Mouse (Mus musculus) bone marrow, adult 2 months (tissue): ENCODE measurements around the gene Stk38l. TPM values are rescaled to one million over a fixed set of nuclear protein-coding genes. Genes with fewer than 3 reads are reported as not detected.
A peak's percentile ranks its signal among the peaks of the same experiment; 100 is the strongest.
"Not testable (repeated sequence)": the region's sequence is repeated elsewhere in the genome, so short reads cannot be mapped to it uniquely, and the experiment has no call there.

Source experiments
- H3K27ac ChIP-seq: fragments of 200-500 bp; 2 replicates; pipeline ENCODE4 v1.5.1; 2012; ENCODE audit warnings: low read depth, mild to moderate bottlenecking, control low read depth, inconsistent platforms, low read length; ENCODE audit not compliant: control insufficient read depth, poor library complexity, insufficient read depth
- H3K4me1 ChIP-seq: fragments of 200-500 bp; 2 replicates; pipeline ENCODE4 v1.6.1; 2011; ENCODE audit warnings: low read length; ENCODE audit not compliant: control insufficient read depth, insufficient read depth
- H3K4me3 ChIP-seq: fragments of 200-500 bp; replicated peaks from 2 replicates; pipeline ENCODE3; 2011; ENCODE audit warnings: mild to moderate bottlenecking, low read depth, low read length, control low read depth; ENCODE audit not compliant: control insufficient read depth
- CTCF ChIP-seq: fragments of 200-500 bp; IDR thresholded peaks from 2 replicates; pipeline ENCODE4 v1.5.1; 2011; ENCODE audit warnings: low read length, control low read depth; ENCODE audit not compliant: control insufficient read depth, insufficient read depth
- POLR2A ChIP-seq: fragments of 200-500 bp; IDR thresholded peaks from 2 replicates; pipeline ENCODE4 v1.6.1; 2011; ENCODE audit warnings: low read depth, mild to moderate bottlenecking, control low read depth, low read length, borderline replicate concordance; ENCODE audit not compliant: control insufficient read depth
- WGBS: fragments of 180-500 bp; shearing (Covaris S2); methylation state at CpG from one replicate; pipeline ENCODE4 v1.1.7; 2018; 5-methylcytosine and 5-hydroxymethylcytosine counted together
- polyA plus RNA-seq: library from polyadenylated mRNA; stranded (reverse); fragments of >200 nt; gene quantifications from 2 replicates; pipeline ENCODE4 v1.2.4, GENCODE M21; 2011; ENCODE audit warnings: low replicate concordance; ENCODE audit not compliant: missing spikeins, insufficient read depth, insufficient read length

Gene Stk38l
- polyA plus RNA-seq, 1 experiment, result 12.4 TPM

DNA sequence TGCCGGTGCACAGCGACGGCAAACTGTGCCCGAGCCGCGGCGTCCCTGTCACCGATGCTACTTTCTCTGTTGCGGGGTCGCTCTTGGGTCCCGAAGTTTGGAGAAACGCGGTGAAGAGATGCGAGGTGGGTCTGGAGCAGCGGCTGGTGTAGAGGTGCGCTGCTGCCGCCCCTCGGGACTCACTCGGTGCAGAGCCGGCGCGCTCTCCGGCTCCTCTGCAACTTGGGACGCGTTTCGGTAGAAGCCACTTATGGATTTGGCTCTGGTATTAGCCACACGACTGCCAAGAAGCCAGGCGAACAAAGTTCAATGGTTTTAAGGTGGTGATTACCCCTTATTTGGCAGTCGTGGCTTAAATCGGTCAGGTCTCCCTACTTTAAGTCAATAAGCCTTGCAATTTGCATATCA is 593 bp downstream of the Stk38l start:
- no peak for TF ChIP-seq CTCF
- no peak for TF ChIP-seq POLR2A
- Histone ChIP-seq H3K4me1 (no peaks in the 10 kb centered on the region), H3K4me3 (peak overlapping the region; percentile 77), H3K27ac (peak overlapping the region; percentile 5; the same call in 1 of the 2 replicates)
- under 1% methylated on average over 30 of the region's 30 CpGs for WGBS

DNA sequence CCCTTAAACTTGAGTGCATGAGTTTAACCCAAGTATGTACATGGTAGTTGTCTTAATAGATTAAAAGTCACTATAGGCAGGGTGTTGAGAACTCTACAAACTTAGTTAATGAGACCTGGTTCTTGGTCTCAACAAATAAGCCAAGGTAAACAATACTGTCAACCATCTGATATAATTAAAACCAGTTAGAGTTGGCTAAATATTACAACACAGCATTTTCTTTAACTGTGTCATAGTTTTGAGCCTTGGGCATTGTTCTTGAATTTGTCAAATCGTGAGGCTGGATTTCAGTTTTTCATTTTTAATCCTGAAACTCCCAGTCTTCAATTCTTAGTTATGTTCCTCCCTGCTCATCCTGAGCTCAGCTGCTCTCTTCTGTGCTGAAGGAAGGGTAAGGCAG is 6.2 kb downstream of the Stk38l start:
- Histone ChIP-seq H3K4me3 (no peak overlapping the region), H3K4me1 (no peaks in the 10 kb centered on the region; the same call in none of the 2 replicates), H3K27ac (no peak overlapping the region)
- WGBS, result 84% methylated on average over 1 of the region's 1 CpGs
- TF ChIP-seq CTCF (no peak), POLR2A (no peak)

DNA sequence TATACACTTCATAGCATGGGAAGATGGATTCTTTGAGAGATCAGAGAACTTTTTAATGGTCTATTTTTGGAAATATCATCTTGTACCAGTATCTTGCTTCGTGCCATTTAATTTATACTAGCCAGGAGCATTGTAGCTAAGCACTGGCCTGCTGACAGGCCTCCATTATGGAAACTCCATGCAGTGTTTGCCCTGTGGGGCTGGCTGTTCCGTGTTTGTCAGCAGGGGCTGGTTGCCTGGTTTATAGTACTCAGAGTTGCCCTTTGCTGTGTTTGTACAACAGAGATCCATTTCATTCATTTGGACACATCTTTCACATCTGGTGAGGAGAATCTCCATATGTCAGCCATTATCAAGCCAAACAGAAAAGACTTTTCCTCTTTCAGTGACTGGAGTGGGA is 6.9 kb downstream of the Stk38l start:
- H3K4me3 ChIP-seq, result no peak overlapping the region
- TF ChIP-seq POLR2A (no peak), CTCF (no peak)
- H3K27ac ChIP-seq, result no peak overlapping the region; the same call in 1 of the 2 replicates
- no peaks in the 10 kb centered on the region; the same call in none of the 2 replicates for H3K4me1 ChIP-seq
- WGBS, result 75% methylated on average over 2 of the region's 2 CpGs

DNA sequence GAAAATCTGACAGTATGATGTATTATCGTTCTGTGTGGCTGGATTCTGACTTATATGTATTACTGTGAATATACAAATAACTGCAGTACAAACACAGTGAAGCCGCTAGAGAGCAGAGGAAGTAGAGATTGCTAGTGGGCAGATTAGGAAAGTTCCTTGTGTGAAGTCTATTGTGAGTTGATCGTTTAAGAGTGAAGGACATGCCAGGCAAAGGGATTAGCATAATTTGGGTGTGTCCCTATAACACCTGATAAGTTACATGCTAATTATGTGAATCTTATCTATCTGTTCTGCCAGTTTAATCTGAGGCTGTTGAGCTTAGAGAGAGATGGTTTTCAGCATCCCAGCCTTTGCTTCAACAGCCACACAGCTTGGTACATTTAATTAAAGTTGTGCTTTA is 7.4 kb downstream of the Stk38l start:
- Histone ChIP-seq H3K4me3 (no peak overlapping the region), H3K27ac (no peak overlapping the region), H3K4me1 (no peaks in the 10 kb centered on the region; the same call in none of the 2 replicates)
- TF ChIP-seq CTCF, result no peak
- no peak for TF ChIP-seq POLR2A
- 38% methylated on average over 3 of the region's 3 CpGs for WGBS

DNA sequence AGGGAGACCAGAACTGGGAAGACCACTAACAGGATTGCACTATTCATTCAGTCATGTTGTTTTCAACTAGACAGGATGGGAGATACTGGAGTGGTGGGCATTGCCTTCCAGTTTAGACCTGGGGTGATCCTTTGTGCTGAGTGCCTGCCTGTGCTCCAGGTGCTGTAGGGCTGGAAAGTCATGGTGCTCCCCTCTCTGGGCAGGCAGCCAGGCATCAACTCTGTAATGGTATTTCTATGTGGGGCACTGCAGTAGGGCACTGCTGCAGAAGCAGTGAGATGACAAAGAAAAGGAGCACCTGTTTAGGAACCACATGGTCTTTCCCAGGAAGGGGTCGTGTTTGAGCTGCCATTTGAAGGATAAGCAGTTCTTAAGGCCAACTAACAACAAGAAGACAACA is 7.9 kb downstream of the Stk38l start:
- WGBS, result 52% methylated on average over 1 of the region's 1 CpGs
- Histone ChIP-seq H3K4me3 (no peak overlapping the region), H3K27ac (no peak overlapping the region), H3K4me1 (no peaks in the 10 kb centered on the region; the same call in none of the 2 replicates)
- TF ChIP-seq POLR2A, result no peak
- TF ChIP-seq CTCF, result no peak

DNA sequence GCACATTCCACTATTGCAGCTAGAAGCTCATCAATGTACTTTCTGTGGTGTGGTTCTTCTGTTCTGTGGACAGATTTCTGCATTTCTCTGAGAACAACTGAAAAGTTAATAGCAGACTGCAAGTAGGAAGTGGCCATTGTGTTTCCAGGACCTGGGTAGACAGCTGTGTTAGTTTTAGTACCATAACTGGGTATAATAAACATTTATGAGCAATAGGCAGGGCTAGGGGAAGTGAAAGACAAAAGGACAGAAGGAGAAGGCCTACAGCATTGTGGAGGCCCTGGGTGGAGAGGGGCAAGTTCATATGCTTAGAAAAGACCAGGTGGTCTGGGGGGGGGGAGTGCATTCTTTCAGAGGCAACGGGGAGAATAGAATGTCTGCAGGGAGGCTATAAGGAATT is 8.8 kb downstream of the Stk38l start:
- H3K4me3 ChIP-seq, result no peak overlapping the region
- H3K27ac ChIP-seq, result no peak overlapping the region; the same call in 1 of the 2 replicates
- H3K4me1 ChIP-seq, result no peaks in the 10 kb centered on the region; the same call in none of the 2 replicates
- WGBS, result 72% methylated on average over 1 of the region's 1 CpGs
- TF ChIP-seq CTCF (no peak), POLR2A (no peak)

DNA sequence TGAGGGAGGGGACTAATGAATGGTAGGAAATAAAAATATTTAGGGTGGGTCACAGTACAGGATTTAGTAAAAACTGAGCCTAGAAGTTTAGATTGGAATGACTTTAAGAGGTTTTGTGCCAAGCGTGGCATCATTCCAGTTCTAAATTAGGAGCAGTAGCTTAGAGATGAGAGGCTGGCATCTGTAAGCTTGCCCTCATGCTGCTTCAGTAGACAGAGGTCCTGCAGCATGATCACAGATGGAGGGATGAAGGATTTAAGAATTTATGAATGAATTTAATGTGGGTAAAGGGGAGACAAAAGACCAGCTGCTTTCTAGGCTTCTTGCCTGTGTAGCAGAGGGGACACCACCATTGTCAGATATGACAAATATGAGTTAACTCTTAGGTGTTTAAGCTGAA is 14.1 kb downstream of the Stk38l start:
- 82% methylated on average over 1 of the region's 1 CpGs for whole genome bisulfite sequencing

DNA sequence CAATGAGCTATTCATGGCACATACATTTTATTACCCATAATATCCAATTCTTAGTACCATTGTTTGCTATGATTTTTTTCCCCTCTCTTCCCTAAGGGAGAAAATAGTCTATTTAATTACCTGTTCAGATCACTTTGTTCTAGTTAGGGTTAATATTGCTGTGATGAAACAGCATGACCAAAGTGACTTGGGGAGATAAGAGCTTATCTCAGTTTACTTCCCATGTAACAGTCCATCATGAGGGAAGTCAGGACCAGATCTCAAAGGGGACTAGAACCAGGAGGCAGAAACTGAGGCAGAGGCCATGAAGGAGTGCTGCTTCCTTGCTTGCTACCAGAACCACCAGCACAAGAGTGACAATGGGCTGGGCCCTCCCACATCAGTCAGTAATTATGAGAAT is 15.9 kb downstream of the Stk38l start:
- H3K27ac ChIP-seq, result no peak overlapping the region
- no peaks in the 10 kb centered on the region; the same call in 1 of the 2 replicates for H3K4me1 ChIP-seq
- TF ChIP-seq CTCF (no peak), POLR2A (no peak)
- no peak overlapping the region for H3K4me3 ChIP-seq

More for the DNA sequence above, 14.1 kb downstream of the Stk38l start:
- no peak for TF ChIP-seq POLR2A
- TF ChIP-seq CTCF, result no peak
- H3K4me3 ChIP-seq, result no peak overlapping the region
- H3K4me1 ChIP-seq, result no peaks in the 10 kb centered on the region; the same call in 1 of the 2 replicates
- no peak overlapping the region for H3K27ac ChIP-seq

DNA sequence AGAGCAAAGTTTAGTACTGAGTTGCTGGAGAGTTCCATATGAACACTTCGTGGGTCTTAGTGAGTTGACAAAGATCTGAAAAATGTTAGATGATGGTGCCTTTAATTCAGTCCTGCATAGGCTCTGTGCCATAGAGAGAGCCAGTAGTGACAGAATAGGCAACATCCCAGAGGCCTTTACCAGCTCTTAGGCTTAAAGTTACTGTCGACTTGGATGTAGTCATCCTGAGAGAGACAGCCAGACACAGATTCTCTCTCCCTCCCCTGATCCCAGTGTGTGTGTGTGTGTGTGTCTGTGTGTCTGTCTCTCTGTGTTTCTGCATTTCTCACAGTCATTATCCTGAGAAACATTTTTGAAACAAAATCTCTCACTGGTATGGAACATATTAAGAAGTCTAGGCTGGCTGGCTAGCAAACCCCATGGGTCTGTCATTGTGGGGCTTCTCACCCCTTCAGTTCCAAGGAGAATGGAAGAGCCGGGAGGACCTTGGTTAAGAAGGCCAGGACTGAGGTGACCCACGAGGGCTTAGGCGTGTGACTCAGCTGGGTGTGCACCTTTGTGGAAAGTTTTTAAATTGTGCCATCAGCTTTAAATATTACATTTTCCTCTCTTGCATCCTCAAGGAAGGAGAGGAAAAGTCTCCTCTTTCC is 17.3 kb downstream of the Stk38l start:
- Histone ChIP-seq H3K27ac (no peak overlapping the region), H3K4me1 (no peaks in the 10 kb centered on the region), H3K4me3 (no peak overlapping the region)
- 72% methylated on average over 5 of the region's 5 CpGs for WGBS
- no peak for TF ChIP-seq POLR2A
- TF ChIP-seq CTCF, result no peak

DNA sequence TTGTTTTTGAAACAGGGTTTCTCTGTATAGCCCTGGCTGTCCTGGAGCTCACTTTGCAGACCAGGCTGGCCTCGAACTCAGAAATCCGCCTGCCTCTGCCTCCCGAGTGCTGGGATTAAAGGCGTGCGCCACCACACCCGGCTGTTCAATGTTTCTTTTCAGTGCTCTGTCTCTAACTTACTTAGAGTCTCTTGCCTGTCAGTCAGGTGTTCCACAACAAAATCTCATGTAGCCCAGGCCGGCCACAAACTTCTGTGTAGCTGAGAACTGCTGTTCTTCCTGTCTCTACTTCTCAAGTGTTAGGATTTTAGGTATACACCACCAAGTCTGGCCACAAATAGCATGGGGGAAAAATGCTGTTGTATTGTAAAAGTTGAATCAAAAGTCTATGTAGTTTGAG is 19.5 kb downstream of the Stk38l start:
- H3K4me3 ChIP-seq, H3K4me1 ChIP-seq, H3K27ac ChIP-seq: not testable (repeated sequence)
- WGBS, result 79% methylated on average over 7 of the region's 7 CpGs
